Mouse (Mus musculus): ENCODE measurements around the gene Lamtor1.

Lamtor1 gene

GRCm38 (mm10) chr7:101955862-101956261, 50.2 kb downstream of the Lamtor1 start:
- no peak for DNase-seq (ENCODE audit: low spot score)

GRCm38 (mm10) chr7:101956481-101956880, 50.8 kb downstream of the Lamtor1 start:
- no peak for DNase-seq (ENCODE audit: low spot score)

GRCm38 (mm10) chr7:101956911-101957310, 51.2 kb downstream of the Lamtor1 start:
- DNase-seq (ENCODE audit: low spot score), result no peak

GRCm38 (mm10) chr7:101962829-101963228, 57.1 kb downstream of the Lamtor1 start:
- no peak for DNase-seq (ENCODE audit: low spot score)

- no peak for DNase-seq (ENCODE audit: low spot score)
Observed at GRCm38 (mm10) chr7:101963621-101964020, 57.9 kb downstream of the Lamtor1 start.

GRCm38 (mm10) chr7:101964551-101964950, 58.8 kb downstream of the Lamtor1 start:
- no peak for DNase-seq (ENCODE audit: low spot score)

GRCm38 (mm10) chr7:101965606-101966005, 59.9 kb downstream of the Lamtor1 start:
- peak; percentile 20 for DNase-seq (ENCODE audit: low spot score)

GRCm38 (mm10) chr7:101967256-101967655, 61.6 kb downstream of the Lamtor1 start:
- no peak for DNase-seq (ENCODE audit: low spot score)

GRCm38 (mm10) chr7:101968751-101969150, 63.0 kb downstream of the Lamtor1 start:
- DNase-seq (ENCODE audit: low spot score), result no peak

GRCm38 (mm10) chr7:101969694-101970428, 64.2 kb downstream of the Lamtor1 start:
- DNase-seq (ENCODE audit: low spot score), result peak; percentile 86

- DNase-seq (ENCODE audit: low spot score), result peak; percentile 84
Observed at GRCm38 (mm10) chr7:101970429-101970775, 64.7 kb downstream of the Lamtor1 start.

GRCm38 (mm10) chr7:101970821-101971461, 65.2 kb downstream of the Lamtor1 start:
- peak; percentile 79 for DNase-seq (ENCODE audit: low spot score)

- DNase-seq (ENCODE audit: low spot score), result no peak
Observed at GRCm38 (mm10) chr7:101971721-101972120, 66.0 kb downstream of the Lamtor1 start.

GRCm38 (mm10) chr7:101973730-101974129, 68.0 kb downstream of the Lamtor1 start:
- peak; percentile 73 for DNase-seq (ENCODE audit: low spot score)

- peak; percentile 19 for DNase-seq (ENCODE audit: low spot score)
Observed at GRCm38 (mm10) chr7:101974505-101974904, 68.8 kb downstream of the Lamtor1 start.
